Mouse (Mus musculus) E14TG2a.4 (cell line): ENCODE measurements around the gene Amn1.
"Not testable (repeated sequence)": the region's sequence is repeated elsewhere in the genome, so short reads cannot be mapped to it uniquely, and the experiment has no call there.

Experiments used
- H3K27me3 ChIP-seq: 2 replicates; pipeline ENCODE4 v1.6.1; 2014; ENCODE audit warnings: low read length, control low read depth; ENCODE audit not compliant: insufficient read depth
- H3K36me3 ChIP-seq: 2 replicates; pipeline ENCODE4 v1.6.1; 2014; ENCODE audit warnings: low read length, control low read depth; ENCODE audit not compliant: insufficient read depth
- H3K4me1 ChIP-seq: replicated peaks from 2 replicates; pipeline ENCODE4 v1.6.1; 2014; ENCODE audit warnings: low read depth, low read length, control low read depth
- H3K4me3 ChIP-seq: replicated peaks from 2 replicates; pipeline ENCODE4 v1.5.1; 2014; ENCODE audit warnings: mild to moderate bottlenecking, low read length
- H3K9me3 ChIP-seq: 2 replicates; pipeline ENCODE4 v1.6.1; 2014; ENCODE audit warnings: low read length, control low read depth
- CTCF ChIP-seq: conservative IDR thresholded peaks from 2 replicates; pipeline ENCODE4 v1.5.1; 2014; ENCODE audit warnings: low read length
- NANOG ChIP-seq: IDR thresholded peaks from 2 replicates; pipeline ENCODE4 v1.6.1; 2014; ENCODE audit warnings: borderline replicate concordance, low read length, mixed read lengths
- POU5F1 ChIP-seq: IDR thresholded peaks from 2 replicates; pipeline ENCODE4 v1.6.1; 2014; ENCODE audit warnings: low read length, borderline replicate concordance

The Amn1 gene

GRCm38 (mm10) chr6:149131111-149131510 lies 57.4 kb downstream of the Amn1 start:
- no peaks in the 10 kb centered on the region for H3K36me3 ChIP-seq
- H3K4me1 ChIP-seq: peaks cover 78% of the 10 kb centered on the region
- H3K27me3 ChIP-seq: no peaks in the 10 kb centered on the region
- TF ChIP-seq POU5F1 (peak; percentile 78), NANOG (peak; percentile 100), CTCF (0 out of 2 replicates have a peak, but pooled peaks have one; percentile 4)
- no peak overlapping the region for H3K4me3 ChIP-seq
- H3K9me3 ChIP-seq: no peaks in the 10 kb centered on the region

GRCm38 (mm10) chr6:149129870-149130269 lies 58.6 kb downstream of the Amn1 start, which contains the start of gene Gm10203:
TSS of gene Gm10203 (plus strand) at chr6:149130170.
- not testable (repeated sequence) for H3K9me3 ChIP-seq, H3K36me3 ChIP-seq, H3K27me3 ChIP-seq
- Histone ChIP-seq H3K4me3 (0 out of 2 replicates have a peak within 1 kb of the TSS, but pooled peaks have one; percentile 24), H3K4me1 (peaks cover 66% of the 10 kb centered on the region)

GRCm38 (mm10) chr6:149126675-149127074 lies 61.8 kb downstream of the Amn1 start:
- H3K27me3 ChIP-seq: no peaks in the 10 kb centered on the region
- H3K36me3 ChIP-seq: no peaks in the 10 kb centered on the region
- TF ChIP-seq NANOG (no peak), CTCF (peak; percentile 70), POU5F1 (no peak)
- no peak overlapping the region for H3K4me3 ChIP-seq
- H3K4me1 ChIP-seq: peaks cover 46% of the 10 kb centered on the region
- no peaks in the 10 kb centered on the region for H3K9me3 ChIP-seq

GRCm38 (mm10) chr6:149123042-149123441 lies 65.5 kb downstream of the Amn1 start:
- TF ChIP-seq NANOG: no peak
- no peak for TF ChIP-seq CTCF
- TF ChIP-seq POU5F1: no peak

GRCm38 (mm10) chr6:149119853-149120252 lies 68.7 kb downstream of the Amn1 start:
- peaks cover 26% of the 10 kb centered on the region for H3K4me1 ChIP-seq
- TF ChIP-seq NANOG (no peak), CTCF (peak; percentile 97), POU5F1 (no peak)
- no peaks in the 10 kb centered on the region for H3K36me3 ChIP-seq
- H3K9me3 ChIP-seq: no peaks in the 10 kb centered on the region
- H3K27me3 ChIP-seq: no peaks in the 10 kb centered on the region
- H3K4me3 ChIP-seq: no peak overlapping the region

More at GRCm38 (mm10) chr6:149123042-149123441, 65.5 kb downstream of the Amn1 start:
- no peaks in the 10 kb centered on the region for H3K27me3 ChIP-seq
- H3K4me1 ChIP-seq: peaks cover 32% of the 10 kb centered on the region
- no peaks in the 10 kb centered on the region for H3K9me3 ChIP-seq
- H3K36me3 ChIP-seq: no peaks in the 10 kb centered on the region
- no peak overlapping the region for H3K4me3 ChIP-seq

GRCm38 (mm10) chr6:149118935-149119334 lies 69.6 kb downstream of the Amn1 start:
- H3K9me3 ChIP-seq: no peaks in the 10 kb centered on the region

GRCm38 (mm10) chr6:149116992-149117391 lies 71.5 kb downstream of the Amn1 start:
- no peaks in the 10 kb centered on the region for H3K36me3 ChIP-seq
- no peaks in the 10 kb centered on the region for H3K9me3 ChIP-seq
- H3K27me3 ChIP-seq: no peaks in the 10 kb centered on the region
- no peak overlapping the region for H3K4me3 ChIP-seq
- TF ChIP-seq CTCF (no peak), NANOG (no peak), POU5F1 (no peak)
- peaks cover 16% of the 10 kb centered on the region for H3K4me1 ChIP-seq

More at GRCm38 (mm10) chr6:149118935-149119334, 69.6 kb downstream of the Amn1 start:
- Histone ChIP-seq H3K36me3 (no peaks in the 10 kb centered on the region), H3K27me3 (no peaks in the 10 kb centered on the region), H3K4me3 (no peak overlapping the region), H3K4me1 (peaks cover 26% of the 10 kb centered on the region)
- TF ChIP-seq POU5F1 (no peak), NANOG (no peak), CTCF (no peak)

GRCm38 (mm10) chr6:149108909-149109308 lies 79.6 kb downstream of the Amn1 start:
- Histone ChIP-seq H3K27me3 (peaks cover 2% of the 10 kb centered on the region; the same call in 1 of the 2 replicates), H3K36me3 (no peaks in the 10 kb centered on the region), H3K9me3 (no peaks in the 10 kb centered on the region), H3K4me3 (no peak overlapping the region), H3K4me1 (no peaks in the 10 kb centered on the region)
- no peak for TF ChIP-seq CTCF
- no peak for TF ChIP-seq POU5F1

- Histone ChIP-seq H3K27me3 (peaks cover 5% of the 10 kb centered on the region), H3K9me3 (no peaks in the 10 kb centered on the region), H3K36me3 (no peaks in the 10 kb centered on the region), H3K4me3 (no peak overlapping the region), H3K4me1 (no peaks in the 10 kb centered on the region)
- TF ChIP-seq POU5F1 (no peak), CTCF (no peak)
Measured at GRCm38 (mm10) chr6:149107615-149108014, 80.9 kb downstream of the Amn1 start.
